Mouse (Mus musculus) left cerebral cortex, adult 2 months (tissue): Measurements from ENCODE around the gene Mrpl33. TPM values are rescaled to one million over a fixed set of nuclear protein-coding genes. Genes with fewer than 3 reads are reported as not detected.
"Not testable (repeated sequence)": the region's sequence is repeated elsewhere in the genome, so short reads cannot be mapped to it uniquely, and the experiment has no call there.

ENCODE experiments used
- DNase-seq, 2 experiments: peaks; one replicate each; pipeline ENCODE4 v3.0.0; 2021 to 2022; ENCODE audit warnings: low spot score in 2 of 2, mixed read lengths in 1 of 2; ENCODE audit errors: extremely low spot score in 1 of 2
- H3K27ac ChIP-seq: fragments of 200-600 bp; 2 replicates; pipeline ENCODE4 v1.8.1; 2022
- H3K4me3 ChIP-seq: fragments of 200-600 bp; 2 replicates; pipeline ENCODE4 v1.8.1; 2022
- CTCF ChIP-seq: fragments of 200-600 bp; IDR thresholded peaks from 2 replicates; pipeline ENCODE4 v1.8.1; 2022; ENCODE audit warnings: antibody characterized with exemption, mild to moderate bottlenecking, moderate library complexity
- intact Hi-C: fragments of 180-260 bp; cut with DNase I; formaldehyde crosslinking; loops from one replicate; pipeline ENCODE4 v1.15.1; 2025
- total RNA-seq, 2 experiments: library from RNA; stranded (reverse); gene quantifications; 2 replicates each; pipeline ENCODE4 v1.2.3; 2021

The Mrpl33 gene
- total RNA-seq, 2 experiments from 2014 or later, result 75.2 to 86.7 TPM

DNA sequence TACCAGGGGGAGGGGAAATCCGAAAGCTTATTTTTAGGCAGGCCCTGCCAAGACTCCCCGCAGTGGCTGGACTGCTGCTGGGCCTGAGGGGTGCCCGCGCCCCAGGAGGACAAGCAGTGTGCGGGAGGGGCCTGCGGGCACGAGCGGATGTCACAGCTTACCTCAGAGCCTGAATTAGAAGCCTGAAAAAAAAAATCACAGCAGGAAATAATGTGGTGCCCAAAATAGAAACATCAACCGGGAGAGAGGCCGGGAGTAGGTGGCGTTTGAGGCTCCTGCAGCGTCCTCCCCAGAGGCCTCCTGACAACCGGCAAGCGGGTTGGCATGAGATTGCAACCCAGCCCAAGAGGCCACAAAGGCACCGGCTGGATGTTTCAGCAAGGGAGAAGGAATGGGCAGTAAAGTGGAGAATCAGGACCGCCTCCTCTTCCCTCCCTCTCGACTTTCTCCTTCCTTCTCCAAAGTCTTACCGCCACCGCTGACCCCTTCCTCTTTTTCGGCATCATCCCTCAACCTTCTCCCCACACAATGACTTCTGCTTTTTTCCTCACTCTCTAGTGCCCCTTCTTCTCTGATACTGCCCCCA, 25.6 kb upstream of the Mrpl33 start:
- Histone ChIP-seq H3K27ac (peak overlapping the region; percentile 81), H3K4me3 (peak overlapping the region; percentile 13)
- intact Hi-C loops, result loop anchor here (5.0 to 10.0 kb wide), 2 partner anchors 126 to 314 kb away; partner anchors contain the start of genes Babam2 and Rbks
- TF ChIP-seq CTCF, result no peak
- peak; percentile 53 to 55 for DNase-seq

DNA sequence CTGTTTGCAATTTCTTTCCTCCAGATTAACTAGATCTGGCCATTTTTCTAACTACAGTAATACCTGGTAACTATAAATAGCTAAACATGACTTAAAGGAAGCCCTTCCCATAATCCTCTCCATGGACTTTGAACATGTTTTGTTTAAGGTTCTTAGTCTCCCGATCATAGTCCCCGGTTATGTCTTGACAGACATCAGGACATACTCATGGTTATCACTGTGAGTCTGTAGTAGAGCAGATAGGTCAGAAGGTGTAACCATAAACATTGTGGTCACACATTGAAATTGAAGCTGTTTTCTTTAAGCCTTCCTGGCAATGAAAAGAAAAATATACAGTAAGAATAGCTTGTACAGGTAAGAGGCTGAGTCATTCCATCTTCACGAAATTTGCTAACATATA, 23.0 kb upstream of the Mrpl33 start:
- no peak for TF ChIP-seq CTCF
- intact Hi-C loops, result loop anchor here (5.0 to 10.0 kb wide), 2 partner anchors 124 to 311 kb away; partner anchors contain the start of genes Babam2 and Rbks

DNA sequence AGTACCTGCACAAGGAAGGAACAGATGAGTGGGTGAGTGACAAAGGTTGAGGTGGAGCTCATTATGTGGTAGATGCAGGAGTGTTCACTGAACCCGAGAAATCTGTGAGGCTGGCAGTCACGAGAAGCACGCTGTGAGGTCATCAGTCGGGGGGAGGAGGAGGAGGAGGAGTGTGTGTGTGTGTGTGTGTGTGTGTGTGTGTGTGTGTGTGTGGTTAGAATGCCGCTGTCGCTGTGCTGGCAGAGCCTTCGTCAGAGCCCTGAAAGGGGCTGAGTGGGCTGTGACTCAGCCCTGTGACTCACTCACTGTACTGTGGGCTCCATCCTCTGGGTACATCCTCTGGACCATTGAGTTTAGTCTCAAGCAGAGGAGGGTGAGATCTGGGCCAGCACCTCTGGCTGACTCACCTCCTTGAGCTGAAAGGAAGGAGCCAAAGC, 20.2 kb upstream of the Mrpl33 start:
- Histone ChIP-seq H3K4me3 (no peak overlapping the region), H3K27ac (peak overlapping the region; percentile 53; the same call in 1 of the 2 replicates)
- peak; percentile 70 to 71 for DNase-seq
- no peak for TF ChIP-seq CTCF
- intact Hi-C loops, result loop anchor here (1.0 to 10.0 kb wide), 3 partner anchors 15 to 461 kb away; no protein-coding TSS in a partner anchor

More for the DNA sequence above, 23.0 kb upstream of the Mrpl33 start:
- no peak for DNase-seq
- no peak overlapping the region for H3K4me3 ChIP-seq
- no peak overlapping the region for H3K27ac ChIP-seq

DNA sequence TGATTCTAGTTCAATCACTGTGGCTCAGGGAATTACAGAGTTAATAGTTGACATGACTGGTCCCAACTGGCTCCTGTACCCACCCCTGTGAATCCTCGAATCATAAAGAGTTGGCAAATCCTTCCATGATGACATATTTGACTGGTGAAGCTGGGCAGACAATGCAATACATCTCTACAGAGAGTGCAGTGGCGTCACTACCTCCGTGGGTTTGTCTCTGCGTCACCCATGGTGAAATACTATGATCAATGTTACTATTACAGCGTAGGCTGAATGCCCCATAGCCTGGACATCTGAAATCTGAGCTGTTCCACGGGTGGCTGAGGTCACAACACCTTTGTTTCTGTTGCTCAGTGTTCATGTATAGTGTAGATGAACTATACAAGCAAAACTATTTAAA, 15.5 kb upstream of the Mrpl33 start:
- Histone ChIP-seq H3K4me3 (no peak overlapping the region), H3K27ac (no peak overlapping the region)
- intact Hi-C loops, result no loop called here
- TF ChIP-seq CTCF, result no peak
- no peak for DNase-seq

DNA sequence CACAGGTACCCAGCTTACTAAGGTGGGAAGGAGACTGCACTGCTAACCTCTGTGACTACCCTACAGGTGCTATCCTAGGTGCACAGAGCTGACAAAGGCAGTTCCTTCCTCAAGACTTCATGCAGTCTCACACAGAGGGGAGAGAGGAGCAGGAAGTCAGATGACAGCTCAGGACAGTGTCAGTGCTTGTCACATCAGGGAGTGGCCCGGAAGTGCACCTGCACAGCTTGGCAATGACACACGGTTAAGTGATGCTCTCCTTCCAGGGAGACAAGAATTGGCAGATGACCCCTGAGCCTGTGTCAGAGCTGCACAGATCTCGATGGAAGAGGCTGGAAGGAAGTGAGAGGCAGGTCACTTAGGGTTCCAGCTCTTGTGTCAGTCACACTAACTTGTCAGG, 14.8 kb upstream of the Mrpl33 start:
- no peak for TF ChIP-seq CTCF
- intact Hi-C loops, result no loop called here
- H3K27ac ChIP-seq, result no peak overlapping the region
- no peak overlapping the region for H3K4me3 ChIP-seq
- no peak for DNase-seq

DNA sequence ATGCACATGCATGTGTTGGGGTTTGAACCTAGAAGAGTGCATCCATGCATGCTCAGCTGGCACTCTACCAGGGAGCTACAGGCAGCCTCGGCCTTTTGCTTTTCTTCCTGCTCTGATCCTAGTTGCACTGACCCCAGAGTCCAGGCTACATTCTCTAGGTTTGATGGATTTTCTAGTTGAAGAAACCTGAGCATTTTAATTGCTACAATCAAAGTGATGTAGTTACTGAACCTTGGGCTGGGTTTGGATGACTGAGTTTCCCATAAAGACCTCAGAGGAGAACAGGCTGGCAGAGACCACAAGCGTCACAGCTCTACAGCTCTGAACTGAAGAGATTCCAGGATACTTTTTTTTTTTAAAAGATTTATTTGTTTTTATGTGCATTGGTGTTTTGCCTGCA, 13.5 kb upstream of the Mrpl33 start:
- Histone ChIP-seq H3K27ac (no peak overlapping the region), H3K4me3 (no peak overlapping the region)
- intact Hi-C loops, result no loop called here
- TF ChIP-seq CTCF, result no peak
- no peak for DNase-seq

DNA sequence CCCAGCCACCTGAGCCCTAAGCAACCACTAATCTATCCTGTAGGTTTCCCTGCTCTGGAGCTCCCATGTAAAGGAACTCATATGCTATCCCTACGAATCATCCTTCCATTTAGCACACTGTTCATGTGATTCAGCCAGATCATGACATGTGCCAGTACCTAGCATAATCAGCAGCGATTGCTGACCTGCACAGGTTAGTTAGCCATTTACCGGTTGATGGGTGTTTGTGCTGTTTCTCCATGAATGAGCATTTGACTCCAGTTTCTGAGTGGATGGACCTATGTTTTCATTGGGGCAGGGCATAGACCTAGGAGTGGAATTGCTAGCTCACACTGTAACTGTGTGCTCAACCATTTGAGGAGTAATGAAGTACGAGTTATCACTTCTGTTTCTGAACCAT, 11.2 kb upstream of the Mrpl33 start:
- intact Hi-C loops, result no loop called here
- H3K4me3 ChIP-seq, result no peak overlapping the region
- no peak for DNase-seq
- no peak overlapping the region for H3K27ac ChIP-seq
- TF ChIP-seq CTCF, result no peak

DNA sequence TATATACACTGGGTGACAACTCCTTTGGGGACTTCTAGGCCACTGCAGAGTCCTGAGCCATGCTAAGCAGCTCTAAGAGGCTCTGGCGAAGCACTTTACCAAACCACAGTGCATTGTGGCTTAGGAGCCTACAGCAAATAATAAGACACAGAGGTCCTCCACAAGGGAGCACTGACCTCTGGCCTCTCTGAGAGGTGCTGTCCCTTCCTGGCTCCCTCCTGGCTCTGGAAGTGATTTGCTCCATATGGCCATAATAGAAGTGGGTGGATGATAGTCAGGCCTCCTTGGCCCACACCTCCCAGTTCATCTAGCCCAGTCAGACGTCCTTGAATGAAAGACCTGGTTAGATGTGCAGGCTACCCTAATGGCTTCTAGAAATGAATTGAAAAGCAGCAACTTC, 8.7 kb upstream of the Mrpl33 start:
- Histone ChIP-seq H3K4me3 (no peak overlapping the region), H3K27ac (no peak overlapping the region)
- DNase-seq, result no peak
- intact Hi-C loops, result no loop called here
- TF ChIP-seq CTCF, result no peak

DNA sequence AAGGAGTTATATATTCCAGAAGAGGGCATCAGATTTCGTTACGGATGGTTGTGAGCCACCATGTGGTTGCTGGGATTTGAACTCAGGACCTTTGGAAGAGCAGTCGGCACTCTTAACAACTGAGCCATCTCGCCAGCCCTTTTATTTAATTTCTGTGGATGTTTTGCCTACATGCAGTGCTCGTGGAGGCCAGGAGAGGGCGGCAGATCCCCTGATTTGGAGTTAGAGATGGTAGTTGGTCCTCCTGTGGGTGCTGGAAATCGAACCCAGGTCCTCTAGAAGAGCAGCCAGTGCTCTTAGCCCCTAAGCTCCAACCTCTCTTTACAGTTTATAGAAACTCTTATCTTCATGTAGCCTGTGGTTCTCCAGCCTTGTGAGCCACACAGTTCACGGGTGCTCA, 8.1 kb upstream of the Mrpl33 start:
- intact Hi-C loops, DNase-seq, H3K27ac ChIP-seq, H3K4me3 ChIP-seq: not testable (repeated sequence)
- TF ChIP-seq CTCF, result peak; percentile 16

DNA sequence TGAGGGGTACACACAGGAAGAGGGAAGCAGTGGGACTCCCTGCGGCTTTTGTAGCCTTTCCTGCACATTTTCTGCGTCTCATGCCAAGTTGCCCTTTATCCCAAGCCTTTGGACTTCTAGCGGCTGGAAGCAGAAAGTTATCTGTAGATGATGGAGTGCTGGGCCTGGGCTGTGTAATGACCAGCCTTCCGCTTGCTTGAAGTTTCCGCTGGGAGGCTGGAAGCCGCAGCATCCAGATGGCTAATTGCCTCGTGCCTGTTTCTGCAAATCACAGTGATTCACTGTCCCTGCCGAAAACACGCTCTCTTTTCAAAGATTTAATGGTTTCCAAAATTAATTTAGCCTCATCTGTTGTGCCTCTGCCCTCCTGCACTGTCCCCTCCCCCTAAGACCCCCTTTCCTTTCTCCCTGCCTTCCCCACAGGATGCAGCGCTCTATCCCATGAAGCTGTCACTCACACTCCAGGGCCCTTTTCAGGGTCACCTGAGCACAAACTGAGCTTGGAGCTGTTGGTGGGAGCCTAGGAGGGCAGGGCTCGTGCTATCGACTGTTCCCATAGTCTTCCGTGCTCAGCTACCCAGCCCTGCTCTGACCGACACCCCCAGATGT, 6.9 kb upstream of the Mrpl33 start:
- no peak for TF ChIP-seq CTCF
- intact Hi-C loops, result loop anchor here (2.0 to 10.0 kb wide), 4 partner anchors 161 to 605 kb away; no protein-coding TSS in a partner anchor
- no peak overlapping the region for H3K4me3 ChIP-seq
- peak overlapping the region; percentile 47; the same call in 1 of the 2 replicates for H3K27ac ChIP-seq
- no peak for DNase-seq

DNA sequence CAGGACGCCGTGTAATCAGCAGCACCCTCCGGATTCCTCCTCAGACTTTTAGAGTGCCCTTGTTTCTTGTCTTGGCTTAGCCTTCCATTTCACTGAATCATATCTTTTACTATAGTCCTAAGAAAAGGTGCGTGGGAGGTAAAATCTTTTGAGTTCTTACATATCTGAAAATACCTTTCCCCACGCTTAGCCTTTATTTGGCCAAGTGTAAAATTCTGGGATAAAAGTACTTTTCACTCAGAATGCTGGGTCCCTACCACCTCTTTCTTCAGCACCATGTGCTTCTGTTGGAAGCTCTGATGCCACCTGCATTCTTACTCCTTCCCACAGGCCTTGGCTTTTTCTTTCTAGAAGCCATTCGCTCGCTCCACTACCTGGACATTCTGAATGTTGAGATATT, 5.6 kb upstream of the Mrpl33 start:
- H3K4me3 ChIP-seq, result no peak overlapping the region
- no peak overlapping the region for H3K27ac ChIP-seq
- TF ChIP-seq CTCF, result no peak
- no peak for DNase-seq
- intact Hi-C loops, result loop anchor here (1.0 to 10.0 kb wide), 5 partner anchors 15 to 604 kb away; no protein-coding TSS in a partner anchor

DNA sequence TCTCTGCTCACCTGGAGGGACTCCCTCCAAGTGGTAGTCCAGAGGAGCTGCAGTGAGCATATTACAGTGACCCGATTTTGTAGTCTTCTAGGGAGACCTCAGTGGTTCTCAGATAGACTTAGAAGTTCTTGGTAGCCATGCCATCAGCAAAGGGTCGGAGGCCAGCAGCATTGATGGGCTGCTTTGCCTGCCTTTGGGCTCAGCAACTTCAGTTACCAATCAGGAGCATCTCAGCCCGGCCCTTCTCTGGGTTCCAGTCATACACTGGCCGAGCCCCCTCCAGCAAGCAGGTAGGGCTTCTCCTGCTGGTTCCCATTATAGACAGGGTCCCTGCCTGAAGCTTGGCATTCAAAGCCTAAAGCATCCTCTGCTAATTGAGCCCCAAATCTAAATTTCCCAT, 867 bp upstream of the Mrpl33 start:
- H3K27ac ChIP-seq, result no peak overlapping the region
- no peak for DNase-seq
- intact Hi-C loops, result loop anchor here (2.0 to 10.0 kb wide), 5 partner anchors 34 to 599 kb away; partner anchors contain the start of genes Babam2, Fosl2 and Rbks
- no peak for TF ChIP-seq CTCF
- H3K4me3 ChIP-seq, result no peak overlapping the region
